Mouse (Mus musculus) cerebellum, adult 9-11 months (tissue): ENCODE measurements around the gene Dbi.

Experiments used
- DNase-seq: peaks from one replicate; pipeline ENCODE4 v3.0.0; 2022

Dbi gene

DNA sequence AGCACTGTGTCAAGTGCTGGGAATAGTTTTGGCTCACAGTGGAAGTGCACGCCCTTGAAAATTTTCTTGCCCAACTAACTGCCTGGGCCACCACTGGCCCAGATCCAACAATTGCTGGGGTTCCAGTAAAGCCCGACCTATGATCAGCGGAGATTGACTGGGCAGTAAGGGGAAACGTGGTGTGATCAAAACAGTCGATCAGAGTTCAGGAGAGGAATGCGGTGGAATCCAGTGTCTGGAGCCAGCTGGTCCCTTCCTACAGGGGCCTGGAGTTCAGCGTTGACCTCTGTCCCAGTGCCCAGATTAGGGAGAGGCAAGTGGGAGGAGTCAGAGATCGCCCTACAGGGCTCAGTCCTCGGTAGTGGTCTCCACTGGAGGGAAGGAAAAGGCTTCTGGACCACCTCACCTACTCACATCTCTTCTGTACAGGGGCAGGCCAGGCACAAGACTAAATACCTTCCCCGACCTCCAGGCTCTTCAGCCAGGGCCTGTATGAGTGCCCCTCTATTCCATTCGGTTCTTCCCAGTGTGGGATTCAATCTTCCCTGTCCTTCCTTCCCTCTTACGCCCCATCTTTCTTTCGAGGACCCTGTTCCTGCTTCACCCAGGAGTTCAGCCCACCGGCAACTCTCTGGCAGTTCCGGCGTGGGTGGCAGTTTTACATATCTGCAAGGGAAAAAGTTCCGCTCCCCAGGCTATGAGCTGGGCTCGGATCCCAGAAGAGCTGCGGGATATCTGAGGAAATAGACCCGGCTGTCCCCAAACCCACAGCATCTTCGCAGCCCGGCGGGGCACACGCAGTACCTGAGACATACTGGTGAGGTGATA lies 523 bp downstream of the Dbi start:
- peak; percentile 79 for DNase-seq

DNA sequence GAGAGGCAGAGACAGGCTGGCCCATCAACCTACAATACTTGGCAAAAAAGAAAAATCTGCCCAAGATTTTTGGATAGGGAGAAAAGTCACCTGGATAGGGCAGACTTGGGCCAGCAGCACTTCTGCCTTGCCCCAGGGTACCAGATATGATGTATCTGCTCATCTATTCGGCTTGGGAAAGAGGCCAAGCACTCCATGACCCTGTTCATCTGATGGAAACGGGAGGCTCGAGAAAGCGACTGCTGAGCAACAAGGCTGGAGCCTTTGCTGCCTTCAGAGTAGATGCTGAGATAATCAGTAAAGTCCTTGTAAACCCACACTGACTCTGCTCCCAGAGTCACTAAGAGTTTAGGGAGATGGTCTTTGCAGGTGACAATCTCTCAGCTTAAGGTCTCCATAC lies 1.5 kb downstream of the Dbi start:
- DNase-seq: peak; percentile 47

DNA sequence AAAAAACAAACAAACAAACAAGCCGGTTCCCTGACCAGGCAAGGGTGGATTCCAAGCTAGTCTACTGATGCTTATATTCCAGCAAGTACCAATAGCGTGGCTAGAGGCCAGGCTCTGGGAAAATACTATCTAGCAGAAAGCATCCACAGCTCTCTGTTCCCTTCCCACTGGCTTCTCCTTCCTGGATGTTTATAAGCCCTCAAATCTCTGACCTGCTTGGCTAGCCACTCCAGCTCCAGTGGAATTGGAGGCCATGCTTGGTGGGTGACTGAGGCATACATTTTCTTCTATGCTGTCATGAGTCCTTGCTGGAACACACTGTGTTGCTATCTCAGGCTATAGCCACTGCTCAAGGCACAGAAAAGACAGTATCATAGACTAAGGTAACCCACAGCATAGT lies 2.0 kb downstream of the Dbi start:
- no peak for DNase-seq

DNA sequence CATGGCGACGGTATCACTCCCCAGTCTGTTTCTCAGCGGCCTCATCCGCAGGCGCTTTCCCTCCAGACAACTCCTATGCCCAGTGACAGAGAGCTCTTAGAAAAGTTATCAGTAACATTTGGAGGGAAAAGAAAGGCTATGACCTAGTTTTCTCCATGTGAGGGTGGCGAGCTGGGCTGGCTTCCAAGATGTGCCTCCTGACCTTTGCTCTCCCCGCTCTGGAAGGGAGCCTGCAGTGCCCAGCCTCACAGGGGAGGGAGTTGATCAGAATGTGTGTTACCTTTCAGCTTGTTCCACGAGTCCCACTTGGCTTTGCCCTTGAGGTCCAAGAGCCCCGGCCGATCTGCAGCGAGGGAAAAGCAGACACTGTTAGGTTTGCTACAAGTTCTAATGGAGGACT lies 4.8 kb downstream of the Dbi start:
- peak; percentile 55 for DNase-seq

DNA sequence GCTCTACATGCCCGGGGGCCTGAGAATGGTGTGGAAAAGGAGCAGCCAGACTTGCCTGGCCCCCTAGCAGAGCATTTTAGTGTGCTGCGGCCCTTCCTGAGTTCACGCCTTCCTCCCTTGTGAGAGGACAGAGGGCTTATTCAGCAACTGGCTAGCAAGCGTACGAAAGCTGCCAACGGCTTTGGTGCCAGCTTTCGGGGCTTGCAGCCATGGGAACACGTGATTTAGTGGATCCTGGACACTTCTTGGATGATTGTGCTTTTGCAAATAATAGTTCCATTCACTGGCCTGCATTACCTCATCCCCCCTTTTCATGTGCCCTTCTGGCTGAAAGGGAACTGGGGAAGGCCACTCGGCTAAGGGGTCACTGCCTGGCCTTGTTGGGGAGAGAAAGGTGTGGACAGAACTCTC lies 5.2 kb downstream of the Dbi start:
- peak; percentile 89 for DNase-seq

DNA sequence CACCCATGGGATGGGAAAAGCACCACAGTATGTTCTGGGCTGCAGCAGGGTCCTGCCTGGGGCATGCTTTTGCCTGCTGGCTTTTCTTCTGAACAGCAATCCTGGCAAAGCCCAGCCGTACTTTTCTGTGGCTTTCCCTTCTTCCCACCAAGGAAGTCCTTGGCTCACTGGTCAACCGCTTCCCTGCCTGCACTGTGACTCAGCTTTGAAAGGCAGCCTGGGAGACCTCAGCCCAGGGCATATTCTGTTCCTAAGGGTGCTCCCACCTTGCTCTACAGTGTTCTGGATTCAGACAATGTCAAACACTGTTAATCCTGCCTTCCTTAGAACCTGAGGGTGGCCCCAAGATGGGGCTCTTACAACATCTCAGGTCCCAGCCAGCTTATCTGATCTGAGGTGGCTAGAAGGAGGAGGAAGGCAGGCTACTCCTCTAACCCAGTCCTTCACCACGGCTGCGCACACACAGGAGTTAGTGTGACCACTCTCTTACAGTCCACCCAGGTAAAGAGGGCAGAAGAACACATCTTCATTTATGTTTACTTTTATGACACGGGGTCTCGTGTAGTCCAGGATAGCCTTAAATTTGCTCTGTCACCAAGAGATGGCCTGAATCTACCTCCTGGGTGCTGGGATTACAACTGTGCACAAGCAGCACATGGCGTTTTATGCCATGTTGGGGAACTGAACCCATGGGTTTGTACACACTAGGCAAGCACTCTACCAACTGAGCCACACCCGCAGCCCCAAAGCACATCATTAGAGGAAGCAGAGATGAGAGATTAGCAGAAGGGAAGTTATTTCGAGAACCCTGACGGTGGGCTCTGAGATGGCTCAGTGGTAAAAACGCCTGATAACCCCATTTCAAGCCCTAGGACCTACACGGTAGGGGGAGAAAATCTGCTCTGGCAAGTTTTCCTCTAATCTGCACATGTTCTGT lies 8.4 kb downstream of the Dbi start:
- DNase-seq: no peak

DNA sequence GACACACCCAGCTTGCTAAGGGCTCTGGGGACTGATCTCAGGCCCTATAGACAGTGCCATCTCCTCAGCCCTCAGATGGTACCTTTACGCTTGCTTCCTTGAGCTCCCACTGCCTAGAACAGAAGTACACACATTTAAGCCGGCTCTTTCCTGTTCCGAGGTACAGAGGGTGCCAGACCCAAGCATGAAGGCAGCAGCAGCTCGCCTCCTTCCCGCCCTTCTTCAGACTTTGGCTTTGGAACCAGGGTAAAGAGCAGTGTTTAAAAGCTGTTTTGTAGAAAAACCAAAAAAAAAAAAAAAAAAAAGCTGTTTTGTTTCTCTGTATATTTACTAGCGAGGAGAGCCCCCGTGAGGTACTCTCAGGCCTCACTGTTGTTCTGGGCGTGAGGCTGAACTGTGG lies 9.1 kb downstream of the Dbi start:
- no peak for DNase-seq

DNA sequence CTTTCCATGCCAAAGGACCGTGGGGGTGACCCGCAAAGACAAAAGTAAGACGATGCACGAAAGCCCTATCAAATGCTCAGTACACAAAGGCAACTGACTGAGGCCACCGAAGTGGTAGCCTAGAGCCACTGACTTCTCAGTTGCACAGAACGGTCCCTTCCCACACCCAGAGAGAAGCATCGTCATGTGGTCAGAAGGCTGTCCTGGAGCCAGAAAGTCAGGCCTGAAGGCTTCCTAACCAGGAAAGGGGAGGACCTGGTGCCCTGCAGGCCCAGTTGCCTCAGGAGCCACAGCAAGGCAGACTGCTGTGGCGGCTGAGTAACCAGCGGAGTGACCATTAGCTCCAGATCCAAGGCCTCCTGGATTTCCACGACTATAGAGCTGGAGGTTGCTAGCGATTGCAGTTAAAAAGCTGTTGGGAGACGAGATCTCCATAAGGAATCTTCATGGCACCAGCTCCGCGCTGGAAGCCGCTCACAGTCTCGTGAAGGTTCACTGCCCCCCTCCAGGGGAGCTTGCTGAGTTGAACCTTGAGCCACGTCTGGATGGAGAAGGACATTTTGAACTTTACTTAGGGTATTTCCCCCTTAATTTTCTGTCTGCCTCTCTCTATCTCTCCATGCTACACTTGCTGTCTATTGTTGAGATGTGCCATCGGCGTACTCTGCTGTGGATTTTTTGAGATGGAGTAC lies 11.0 kb downstream of the Dbi start:
- no peak for DNase-seq

DNA sequence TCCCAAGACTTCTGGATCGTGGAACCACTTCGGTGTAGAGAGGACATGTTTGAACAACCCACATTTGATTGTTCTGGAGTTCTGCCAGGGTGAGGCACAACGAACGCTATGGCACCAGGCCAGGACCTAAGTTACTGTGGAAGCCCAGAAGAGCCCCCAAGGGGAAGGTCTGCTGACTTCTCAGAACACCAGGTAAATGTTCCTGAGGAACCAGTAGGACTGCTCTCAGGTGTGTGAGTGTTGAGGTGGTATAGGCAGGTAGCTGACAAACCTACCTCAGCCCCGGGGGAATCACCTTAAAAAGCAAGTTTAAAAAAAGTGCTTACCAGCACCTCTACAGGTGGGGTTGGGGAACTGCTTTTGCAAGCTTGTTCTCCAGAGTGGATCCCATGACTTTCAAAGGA lies 15.3 kb downstream of the Dbi start:
- DNase-seq: no peak

DNA sequence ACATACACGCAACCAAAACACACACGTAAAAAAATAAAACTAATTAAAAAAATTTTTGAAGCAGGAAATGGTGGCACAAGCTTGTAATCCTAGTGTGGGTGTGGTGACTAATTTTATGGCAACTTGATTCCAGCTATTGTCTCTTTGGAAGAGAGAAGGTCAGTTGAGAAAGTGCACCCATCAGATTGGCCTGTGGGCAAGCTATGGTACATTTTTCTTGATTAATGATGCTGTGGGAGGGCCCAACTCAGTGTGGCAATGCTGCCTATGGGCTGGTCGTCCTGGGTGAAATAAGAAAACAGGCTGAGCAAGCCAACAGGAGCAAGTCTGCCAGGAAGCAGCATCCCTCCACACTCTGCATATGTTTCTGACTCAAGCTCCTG lies 19.7 kb downstream of the Dbi start:
- no peak for DNase-seq

DNA sequence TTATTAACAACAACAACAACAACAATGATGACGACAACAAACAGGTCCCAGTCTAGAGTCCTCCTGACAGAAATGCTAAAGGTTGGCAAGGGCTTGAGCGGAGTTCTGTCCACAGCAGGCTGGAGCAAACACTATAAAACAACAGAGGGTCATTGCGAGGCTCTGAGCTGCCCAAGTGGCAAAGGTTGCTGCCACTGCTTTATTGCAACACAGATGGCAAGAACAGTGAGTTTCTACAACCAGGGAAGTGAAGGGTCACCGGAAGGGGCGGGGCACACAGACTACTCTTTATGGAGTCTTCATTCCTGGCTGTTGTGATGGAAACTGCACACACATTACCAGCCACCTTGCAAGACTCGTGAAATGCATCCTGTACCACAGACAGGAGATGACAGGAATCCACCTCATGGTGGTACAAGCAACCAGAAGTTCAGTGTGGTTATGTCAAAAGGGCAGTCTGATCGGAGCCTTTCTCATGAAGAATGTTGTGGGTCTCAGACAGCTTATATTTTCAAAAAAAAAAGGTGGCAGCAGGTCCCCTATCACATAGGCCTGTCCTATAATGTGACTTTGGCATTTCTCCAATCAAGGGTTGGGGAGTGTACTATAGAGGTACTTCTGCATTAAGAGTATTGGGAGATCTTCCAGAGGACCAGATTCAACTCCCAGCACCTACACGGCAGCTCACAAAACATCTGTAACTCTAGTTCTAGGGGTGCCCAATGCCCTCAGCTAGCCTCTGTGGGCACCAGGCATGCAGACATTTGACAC lies 20.2 kb downstream of the Dbi start:
- DNase-seq: no peak

DNA sequence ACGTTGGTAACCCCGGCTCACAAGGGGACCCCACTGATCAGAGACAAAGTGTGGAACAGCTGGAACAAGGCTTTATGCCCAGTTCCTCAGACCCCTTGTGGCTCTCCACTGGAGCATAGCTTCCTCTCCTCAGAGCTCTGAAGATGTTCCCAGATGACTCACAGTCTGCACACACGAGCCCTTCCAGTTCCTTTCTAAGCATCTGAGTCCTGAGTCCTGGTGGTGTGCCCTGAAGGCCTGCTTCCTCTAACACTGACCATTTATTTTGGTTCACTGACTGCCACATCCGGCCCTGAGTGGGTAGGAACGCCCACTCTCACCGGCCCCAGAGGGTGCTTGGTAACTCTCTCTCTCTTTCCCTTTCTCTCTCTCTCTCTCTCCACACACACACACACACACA lies 21.4 kb downstream of the Dbi start:
- DNase-seq: no peak

DNA sequence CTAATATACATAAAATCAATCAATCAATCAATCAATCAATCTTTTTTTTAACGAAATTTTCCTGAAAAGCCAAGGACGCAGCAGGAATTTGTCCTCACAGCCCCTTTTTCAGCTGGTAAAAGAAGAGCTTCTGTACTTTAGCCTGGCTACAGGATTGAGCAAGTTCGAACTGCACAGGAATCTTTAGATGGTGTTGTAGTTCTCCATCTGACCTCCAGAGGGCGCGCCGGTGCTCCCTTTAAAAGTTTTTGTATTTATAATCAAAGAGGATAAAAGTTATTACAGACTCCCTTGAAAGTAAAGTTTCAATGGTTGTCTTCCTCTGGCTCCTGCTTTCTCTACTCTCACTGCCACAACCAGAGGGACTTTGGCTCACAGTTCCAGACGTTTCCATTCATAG lies 22.6 kb downstream of the Dbi start:
- DNase-seq: no peak

DNA sequence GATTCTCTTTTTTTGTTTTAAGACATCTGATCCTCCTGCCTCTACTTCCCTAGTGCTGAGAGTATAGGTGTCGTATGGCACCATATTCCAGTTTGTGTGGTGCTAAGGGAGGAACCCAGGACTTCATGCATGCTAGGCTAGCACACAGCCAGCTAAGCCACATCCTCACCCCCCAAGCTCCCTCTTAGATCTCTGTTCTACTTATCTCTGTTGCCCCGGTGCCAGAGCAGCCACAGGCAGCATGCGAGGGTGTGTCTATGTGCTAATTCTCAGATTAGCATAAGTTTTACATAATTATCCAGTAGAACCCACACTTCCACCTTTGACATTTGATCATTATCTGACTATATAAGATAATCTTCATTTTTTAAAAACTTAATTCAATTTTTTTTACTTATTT lies 26.0 kb downstream of the Dbi start:
- DNase-seq: no peak

DNA sequence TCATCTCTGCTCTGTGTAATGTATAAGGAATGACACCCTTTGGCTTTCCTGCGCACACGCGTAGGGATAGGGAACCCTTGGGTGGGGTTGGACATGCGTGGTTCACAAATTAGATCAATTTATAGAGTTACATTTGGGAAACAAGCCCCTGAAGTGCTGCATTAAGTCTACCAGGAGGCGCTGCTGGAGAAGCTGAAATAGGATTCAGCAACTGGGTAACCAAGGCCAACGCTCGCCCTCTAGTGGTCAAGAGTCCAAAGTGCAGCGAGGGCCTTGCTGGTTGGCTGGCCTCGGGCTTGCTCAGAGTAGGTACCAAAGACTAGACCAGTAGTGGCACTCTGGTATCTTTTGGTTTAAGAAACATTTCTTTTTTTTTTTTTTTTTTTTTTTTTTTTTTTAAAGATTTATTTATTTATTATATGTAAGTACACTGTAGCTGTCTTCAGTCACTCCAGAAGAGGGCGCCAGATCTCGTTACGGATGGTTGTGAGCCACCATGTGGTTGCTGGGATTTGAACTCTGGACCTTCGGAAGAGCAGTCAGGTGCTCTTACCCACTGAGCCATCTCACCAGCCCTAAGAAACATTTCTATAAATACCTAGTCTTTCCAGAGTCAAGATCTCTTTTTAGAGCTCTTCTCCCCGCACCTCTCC lies 27.3 kb downstream of the Dbi start:
- DNase-seq: peak; percentile 74

DNA sequence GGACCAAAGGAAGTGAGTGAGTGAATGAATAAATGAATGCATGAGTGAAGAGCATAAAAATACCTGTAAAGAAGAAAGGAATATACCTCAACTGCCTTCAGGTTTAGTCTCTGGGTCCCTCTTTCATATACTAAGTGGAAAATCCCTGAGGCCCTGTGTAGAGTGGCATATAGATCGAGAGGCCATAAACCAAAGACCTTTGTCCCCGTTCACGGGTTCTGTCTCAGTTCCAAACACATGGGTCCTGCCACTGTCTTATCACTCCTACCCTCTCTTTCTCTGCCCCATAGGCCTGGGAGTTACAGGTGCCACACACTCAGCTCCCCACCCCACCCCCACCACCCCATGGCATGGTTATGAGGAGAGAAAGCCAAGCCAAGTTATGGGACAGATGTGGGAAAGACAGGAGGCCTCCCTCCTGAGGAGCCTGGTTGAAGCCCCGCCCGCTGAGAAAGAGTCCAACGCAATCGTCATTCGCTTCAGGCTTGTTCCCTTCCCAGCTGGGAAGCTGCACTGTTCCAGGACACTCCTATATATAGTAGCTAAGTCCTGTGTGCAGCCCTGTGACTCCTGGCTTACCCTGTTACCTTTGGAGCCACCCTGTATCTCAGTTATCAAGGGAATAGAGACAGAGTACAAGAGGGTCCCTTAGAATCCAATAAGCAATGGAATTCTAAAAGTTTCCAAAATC lies 29.9 kb downstream of the Dbi start:
- DNase-seq: no peak

DNA sequence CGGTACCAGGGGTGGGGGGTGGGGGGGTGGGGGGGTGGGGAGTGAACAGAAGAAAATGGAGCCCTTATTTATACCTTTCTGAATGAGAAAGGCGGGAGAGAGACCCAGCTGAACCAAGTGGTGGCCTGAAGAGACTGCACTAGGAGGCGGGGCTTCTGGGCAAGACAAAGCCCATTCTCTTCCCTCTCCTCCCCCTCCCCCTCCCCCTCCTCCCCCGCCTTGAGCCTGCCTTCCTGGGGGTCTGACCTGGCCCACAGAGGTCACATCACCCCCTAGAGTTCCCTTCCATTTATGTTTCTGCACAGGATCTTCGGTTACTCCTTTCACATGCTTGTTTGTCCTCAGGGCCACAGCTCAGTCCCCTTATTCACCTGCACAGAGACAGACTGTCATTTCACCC lies 31.7 kb downstream of the Dbi start:
- DNase-seq: no peak

DNA sequence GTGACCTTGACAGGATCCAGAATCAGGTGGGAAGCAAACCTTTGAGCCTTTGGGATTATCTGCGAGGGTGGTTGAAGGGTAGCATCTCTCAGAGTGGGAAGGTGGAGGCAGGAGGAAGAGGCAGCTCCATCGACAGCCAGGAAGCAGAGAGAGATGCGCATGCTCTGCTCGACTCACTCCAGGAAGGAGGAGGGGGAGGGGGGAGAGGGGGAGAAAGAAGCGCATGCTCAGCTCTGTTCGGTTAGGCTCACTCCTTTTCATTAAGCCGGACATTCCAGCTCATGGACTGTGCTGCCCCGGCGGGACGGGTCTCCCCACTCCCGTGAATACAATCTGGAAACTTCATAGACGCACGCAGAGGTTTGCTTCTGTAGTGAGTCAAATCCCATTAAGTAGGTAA lies 34.2 kb downstream of the Dbi start:
- DNase-seq: no peak

DNA sequence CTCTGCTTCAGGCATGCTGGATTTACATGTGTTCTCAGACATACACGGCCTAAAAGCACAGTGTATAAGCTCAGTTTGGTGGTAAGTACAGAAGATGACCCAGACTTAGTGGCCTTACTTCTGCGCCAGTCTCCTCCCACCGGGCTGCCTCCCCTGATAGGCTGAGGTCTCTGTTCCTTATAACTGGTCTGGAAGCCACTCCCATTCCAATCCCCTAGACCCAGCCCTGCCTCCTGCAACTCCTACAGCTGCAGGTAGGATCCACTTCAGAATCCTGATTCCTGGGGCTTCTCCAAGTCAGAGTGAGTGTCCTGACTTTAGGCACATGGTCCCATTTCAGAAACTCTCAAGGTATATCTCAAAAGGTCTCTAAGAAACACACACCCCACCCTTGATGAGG lies 35.2 kb downstream of the Dbi start:
- DNase-seq: no peak

DNA sequence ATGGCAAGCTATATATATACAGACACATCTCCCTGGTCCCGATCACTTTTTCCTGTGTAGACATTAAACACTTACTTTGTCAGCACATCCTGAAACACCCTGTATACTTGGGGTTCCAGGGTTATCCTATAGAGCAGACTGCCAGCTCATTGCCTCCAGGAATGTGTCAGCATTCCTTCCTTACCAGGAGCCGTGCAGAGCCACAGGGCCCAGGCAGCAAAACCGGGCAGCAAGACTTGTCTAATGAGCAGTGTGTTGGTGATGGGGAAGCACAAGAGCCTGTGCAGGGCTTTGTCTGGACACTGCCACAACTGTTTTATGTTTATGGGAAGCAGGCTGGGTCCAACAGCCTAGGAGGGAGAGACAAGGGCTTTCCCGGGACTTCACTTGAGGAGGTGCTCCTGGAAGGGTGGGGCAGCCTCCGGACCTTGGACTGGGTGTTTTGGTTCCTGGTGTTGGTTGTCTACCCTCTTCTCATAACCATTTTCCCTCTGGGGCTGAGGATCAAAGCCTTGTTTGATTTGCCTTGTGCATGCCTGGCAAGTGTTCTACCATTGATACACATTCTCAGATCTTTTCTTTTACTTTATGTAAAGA lies 36.9 kb downstream of the Dbi start:
- no peak for DNase-seq

DNA sequence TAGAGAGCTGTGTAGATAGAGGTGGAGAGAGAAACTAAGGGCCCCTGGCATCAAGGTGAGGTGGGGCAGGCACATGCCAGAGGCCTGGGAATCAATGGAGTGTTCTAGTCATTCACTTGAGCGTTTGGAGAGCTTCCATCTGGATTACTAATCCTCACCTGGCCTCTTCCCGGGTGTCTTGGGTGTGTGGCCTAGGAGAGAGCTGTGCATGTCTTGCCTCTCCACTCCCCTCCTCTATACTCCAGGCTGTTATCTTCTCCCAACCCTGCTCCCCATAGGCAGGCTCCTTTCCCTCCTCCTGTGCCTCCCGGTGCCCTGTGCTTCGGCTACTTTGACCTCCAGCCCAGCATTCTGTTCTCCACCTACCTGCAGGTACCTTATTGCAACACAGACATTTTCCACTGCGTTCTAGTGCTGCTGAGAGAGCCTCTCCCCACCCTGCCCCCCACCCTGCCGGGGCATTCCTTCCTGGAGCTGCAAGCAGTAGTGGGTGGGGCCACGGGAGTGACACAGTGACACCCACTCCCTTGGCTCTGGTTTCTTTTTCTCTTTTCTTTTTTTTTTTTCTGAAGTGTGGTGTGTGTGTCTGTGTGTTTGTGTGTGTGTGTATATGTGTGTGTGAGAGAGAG lies 37.8 kb downstream of the Dbi start:
- DNase-seq: no peak
